Mouse (Mus musculus) liver, embryonic 12.5 days (tissue): ENCODE results near the gene Creb3l1. TPM values are rescaled to one million over a fixed set of nuclear protein-coding genes. Genes with fewer than 3 reads are reported as not detected.
A peak's percentile ranks its signal among the peaks of the same experiment; 100 is the strongest.

ENCODE experiments used
- ATAC-seq: fragments of 200-750 bp; cut with Nextera tagmentation; 2 replicates; pipeline ENCODE4 v1.8.0; 2017; ENCODE audit warnings: moderate number of reproducible peaks, mild to moderate bottlenecking, moderate library complexity
- H3K27ac ChIP-seq: fragments of 300-500 bp; sonication (generic); 2 replicates; pipeline ENCODE4 v1.5.1; 2016; ENCODE audit warnings: mild to moderate bottlenecking
- H3K27me3 ChIP-seq: fragments of 300-500 bp; sonication (generic); replicated peaks from 2 replicates; pipeline ENCODE4 v1.6.1; 2016; ENCODE audit warnings: mild to moderate bottlenecking, moderate library complexity
- H3K36me3 ChIP-seq: fragments of 300-500 bp; sonication (generic); 2 replicates; pipeline ENCODE4 v1.6.1; 2016; ENCODE audit warnings: mild to moderate bottlenecking, moderate library complexity
- H3K4me1 ChIP-seq: fragments of 300-500 bp; sonication (generic); 2 replicates; pipeline ENCODE4 v1.6.1; 2016
- H3K4me2 ChIP-seq: fragments of 300-500 bp; sonication (generic); 2 replicates; pipeline ENCODE4 v1.6.1; 2016; ENCODE audit warnings: mild to moderate bottlenecking, moderate library complexity
- H3K4me3 ChIP-seq: fragments of 300-500 bp; sonication (generic); 2 replicates; pipeline ENCODE4 v1.5.1; 2016; ENCODE audit warnings: mild to moderate bottlenecking, moderate library complexity
- H3K9ac ChIP-seq: fragments of 300-500 bp; sonication (generic); 2 replicates; pipeline ENCODE4 v1.6.1; 2016; ENCODE audit warnings: mild to moderate bottlenecking, moderate library complexity
- H3K9me3 ChIP-seq: fragments of 300-500 bp; sonication (generic); replicated peaks from 2 replicates; pipeline ENCODE4 v1.6.1; 2016; ENCODE audit warnings: mild to moderate bottlenecking, moderate library complexity
- WGBS: fragments of 180-500 bp; shearing (Covaris S2); methylation state at CpG from one replicate; pipeline ENCODE4 v1.1.7; 2016; ENCODE audit not compliant: insufficient replicate concordance; 5-methylcytosine and 5-hydroxymethylcytosine counted together
- polyA plus RNA-seq: library from polyadenylated mRNA; unstranded; fragments of >200 nt; fragmentation: Nextera tagmentation; extraction: Ambion mirVana; gene quantifications from 2 replicates; pipeline ENCODE4 v1.2.1, GENCODE M21; 2016

Gene Creb3l1
- polyA plus RNA-seq, 1 experiment from 2014 or later, result 1.9 TPM

- Histone ChIP-seq H3K27ac (no peak overlapping the region), H3K9ac (no peak overlapping the region; the same call in 1 of the 2 replicates), H3K4me1 (peaks cover 35% of the 10 kb centered on the region), H3K27me3 (peaks cover 91% of the 10 kb centered on the region), H3K9me3 (no peaks in the 10 kb centered on the region), H3K36me3 (no peaks in the 10 kb centered on the region), H3K4me2 (peak overlapping the region; percentile 84), H3K4me3 (peak overlapping the region; percentile 56)
- WGBS, result under 1% methylated on average over 29 of the region's 29 CpGs
- ATAC-seq, result peak; percentile 40; the same call in 1 of the 2 replicates
Observed at GRCm38 (mm10) chr2:92058469-92058868, 34.2 kb upstream of the Creb3l1 start.

- Histone ChIP-seq H3K4me2 (no peak overlapping the region), H3K9me3 (no peaks in the 10 kb centered on the region), H3K27me3 (peaks cover 95% of the 10 kb centered on the region), H3K27ac (no peak overlapping the region), H3K36me3 (no peaks in the 10 kb centered on the region), H3K9ac (no peak overlapping the region), H3K4me1 (peaks cover 35% of the 10 kb centered on the region), H3K4me3 (no peak overlapping the region)
- ATAC-seq, result no peak
- 84% methylated on average over 13 of the region's 13 CpGs for WGBS
Observed at GRCm38 (mm10) chr2:92056760-92057159, 32.5 kb upstream of the Creb3l1 start.

- Histone ChIP-seq H3K27me3 (peaks cover 97% of the 10 kb centered on the region), H3K27ac (peak overlapping the region; percentile 62)
- 4% methylated on average over 14 of the region's 14 CpGs for WGBS
Observed at GRCm38 (mm10) chr2:92055831-92056236, 31.5 kb upstream of the Creb3l1 start.

GRCm38 (mm10) chr2:92055101-92055813, 31.0 kb upstream of the Creb3l1 start:
- no peaks in the 10 kb centered on the region for H3K9me3 ChIP-seq
- H3K4me1 ChIP-seq, result peaks cover 35% of the 10 kb centered on the region
- WGBS, result 4% methylated on average over 38 of the region's 38 CpGs
- peaks cover 97% of the 10 kb centered on the region for H3K27me3 ChIP-seq
- peak overlapping the region; percentile 62 for H3K27ac ChIP-seq
- H3K4me2 ChIP-seq, result peak overlapping the region; percentile 76
- peak overlapping the region; percentile 59 for H3K9ac ChIP-seq
- H3K4me3 ChIP-seq, result peak overlapping the region; percentile 46
- peak; percentile 74 for ATAC-seq
- H3K36me3 ChIP-seq, result no peaks in the 10 kb centered on the region

More at GRCm38 (mm10) chr2:92055831-92056236, 31.5 kb upstream of the Creb3l1 start:
- H3K36me3 ChIP-seq, result no peaks in the 10 kb centered on the region
- peak; percentile 65; the same call in 1 of the 2 replicates for ATAC-seq
- peak overlapping the region; percentile 76 for H3K4me2 ChIP-seq
- H3K9ac ChIP-seq, result peak overlapping the region; percentile 59
- no peaks in the 10 kb centered on the region for H3K9me3 ChIP-seq
- peak overlapping the region; percentile 46 for H3K4me3 ChIP-seq
- peaks cover 35% of the 10 kb centered on the region for H3K4me1 ChIP-seq

GRCm38 (mm10) chr2:92052754-92053153, 28.5 kb upstream of the Creb3l1 start:
- Histone ChIP-seq H3K4me3 (no peak overlapping the region), H3K4me2 (no peak overlapping the region), H3K36me3 (no peaks in the 10 kb centered on the region), H3K9me3 (no peaks in the 10 kb centered on the region), H3K4me1 (peaks cover 18% of the 10 kb centered on the region), H3K9ac (no peak overlapping the region), H3K27me3 (peaks cover 92% of the 10 kb centered on the region), H3K27ac (no peak overlapping the region)
- WGBS, result 41% methylated on average over 2 of the region's 2 CpGs
- ATAC-seq, result no peak

- H3K27me3 ChIP-seq, result peaks cover 87% of the 10 kb centered on the region
- 58% methylated on average over 8 of the region's 8 CpGs for WGBS
- H3K4me2 ChIP-seq, result no peak overlapping the region
- H3K27ac ChIP-seq, result no peak overlapping the region
- peaks cover 18% of the 10 kb centered on the region for H3K4me1 ChIP-seq
- H3K9ac ChIP-seq, result no peak overlapping the region
- no peak overlapping the region for H3K4me3 ChIP-seq
- H3K36me3 ChIP-seq, result no peaks in the 10 kb centered on the region
- no peak for ATAC-seq
- H3K9me3 ChIP-seq, result no peaks in the 10 kb centered on the region
Observed at GRCm38 (mm10) chr2:92052188-92052587, 27.9 kb upstream of the Creb3l1 start.

- Histone ChIP-seq H3K4me1 (no peaks in the 10 kb centered on the region), H3K9ac (no peak overlapping the region), H3K36me3 (no peaks in the 10 kb centered on the region), H3K4me3 (no peak overlapping the region), H3K4me2 (no peak overlapping the region), H3K27me3 (peaks cover 50% of the 10 kb centered on the region), H3K9me3 (no peaks in the 10 kb centered on the region), H3K27ac (no peak overlapping the region)
- 57% methylated on average over 9 of the region's 9 CpGs for WGBS
- ATAC-seq, result no peak
Observed at GRCm38 (mm10) chr2:92048034-92048690, 23.9 kb upstream of the Creb3l1 start.

GRCm38 (mm10) chr2:92047601-92048000, 23.3 kb upstream of the Creb3l1 start:
- no peak overlapping the region for H3K27ac ChIP-seq
- no peak overlapping the region for H3K4me3 ChIP-seq
- no peaks in the 10 kb centered on the region for H3K4me1 ChIP-seq
- no peaks in the 10 kb centered on the region for H3K36me3 ChIP-seq
- H3K27me3 ChIP-seq, result peaks cover 48% of the 10 kb centered on the region
- H3K4me2 ChIP-seq, result no peak overlapping the region
- H3K9ac ChIP-seq, result no peak overlapping the region
- peak; percentile 72; the same call in 1 of the 2 replicates for ATAC-seq
- WGBS, result 23% methylated on average over 4 of the region's 4 CpGs
- no peaks in the 10 kb centered on the region for H3K9me3 ChIP-seq

- Histone ChIP-seq H3K9ac (no peak overlapping the region), H3K4me2 (no peak overlapping the region), H3K4me1 (no peaks in the 10 kb centered on the region), H3K4me3 (no peak overlapping the region), H3K27ac (no peak overlapping the region), H3K9me3 (no peaks in the 10 kb centered on the region), H3K36me3 (no peaks in the 10 kb centered on the region), H3K27me3 (peaks cover 9% of the 10 kb centered on the region; the same call in 1 of the 2 replicates)
- ATAC-seq, result no peak
- 74% methylated on average over 12 of the region's 12 CpGs for WGBS
Observed at GRCm38 (mm10) chr2:92043285-92043684, 19.0 kb upstream of the Creb3l1 start.

- Histone ChIP-seq H3K9me3 (no peaks in the 10 kb centered on the region), H3K9ac (no peak overlapping the region), H3K4me2 (no peak overlapping the region), H3K4me3 (no peak overlapping the region), H3K27me3 (0 out of 2 replicates have a peak, but pooled peaks cover 4% of the 10 kb centered on the region), H3K36me3 (no peaks in the 10 kb centered on the region), H3K27ac (no peak overlapping the region), H3K4me1 (no peaks in the 10 kb centered on the region)
- WGBS, result 56% methylated on average over 15 of the region's 15 CpGs
- ATAC-seq, result no peak
Observed at GRCm38 (mm10) chr2:92041538-92041937, 17.2 kb upstream of the Creb3l1 start.

GRCm38 (mm10) chr2:92034273-92034672, 10.0 kb upstream of the Creb3l1 start:
- H3K4me1 ChIP-seq, result no peaks in the 10 kb centered on the region
- no peak overlapping the region for H3K27ac ChIP-seq

GRCm38 (mm10) chr2:92030554-92030953, 6.3 kb upstream of the Creb3l1 start:
- H3K9me3 ChIP-seq, result no peaks in the 10 kb centered on the region
- no peak overlapping the region for H3K4me3 ChIP-seq
- H3K27me3 ChIP-seq, result peaks cover 16% of the 10 kb centered on the region
- no peak overlapping the region for H3K9ac ChIP-seq
- 77% methylated on average over 8 of the region's 8 CpGs for WGBS
- H3K4me2 ChIP-seq, result no peak overlapping the region
- H3K36me3 ChIP-seq, result no peaks in the 10 kb centered on the region
- ATAC-seq, result no peak
- no peak overlapping the region for H3K27ac ChIP-seq
- H3K4me1 ChIP-seq, result peaks cover 18% of the 10 kb centered on the region

More at GRCm38 (mm10) chr2:92034273-92034672, 10.0 kb upstream of the Creb3l1 start:
- no peaks in the 10 kb centered on the region for H3K36me3 ChIP-seq
- H3K9ac ChIP-seq, result no peak overlapping the region
- H3K27me3 ChIP-seq, result no peaks in the 10 kb centered on the region
- WGBS, result 59% methylated on average over 9 of the region's 9 CpGs
- no peaks in the 10 kb centered on the region for H3K9me3 ChIP-seq
- H3K4me2 ChIP-seq, result no peak overlapping the region
- H3K4me3 ChIP-seq, result no peak overlapping the region
- no peak for ATAC-seq
